Mouse (Mus musculus) retina, embryonic 14.5 days (tissue): ENCODE measurements around the gene Lgr6.

Source experiments
- DNase-seq: peaks from one replicate; pipeline ENCODE4 v3.0.0-alpha.2; 2015; ENCODE audit warnings: low spot score

Lgr6 gene

DNA sequence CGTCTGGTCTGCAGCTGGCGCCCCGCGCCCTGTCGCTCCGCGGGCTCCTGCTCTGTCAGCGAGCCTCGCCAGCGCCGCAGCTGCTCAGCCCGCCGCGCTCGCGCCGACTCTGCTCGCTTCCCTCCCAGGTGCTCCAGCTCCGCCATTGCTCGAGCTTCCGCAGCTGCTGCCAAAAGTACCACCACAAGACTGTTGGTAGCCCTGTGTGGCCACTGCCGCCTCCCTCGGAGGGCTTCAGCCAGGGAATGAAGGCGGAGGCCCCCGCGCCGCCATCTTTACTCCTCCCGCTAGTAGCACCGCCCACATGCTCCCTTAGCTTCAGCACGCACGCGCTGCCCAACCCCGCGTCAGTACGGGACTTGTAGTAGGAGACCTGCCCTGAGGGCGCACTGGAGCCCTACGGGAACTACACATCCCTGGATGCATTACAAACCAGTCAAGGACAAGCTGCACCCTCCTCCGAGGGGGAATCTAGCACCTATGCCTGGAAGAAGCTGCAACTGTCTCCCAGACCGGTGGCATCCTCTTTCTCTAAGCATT is 149.4 kb downstream of the Lgr6 start, which contains the start of gene Ppp1r12b:
Gene Ppp1r12b (minus strand): TSS at position 306 of the 540 bp plus-strand sequence.
- DNase-seq: peak; percentile 96

GRCm38 (mm10) chr1:134955050-134955636 is 149.9 kb downstream of the Lgr6 start:
- peak; percentile 33 for DNase-seq

GRCm38 (mm10) chr1:134949946-134950345 is 155.1 kb downstream of the Lgr6 start:
- no peak for DNase-seq

DNA sequence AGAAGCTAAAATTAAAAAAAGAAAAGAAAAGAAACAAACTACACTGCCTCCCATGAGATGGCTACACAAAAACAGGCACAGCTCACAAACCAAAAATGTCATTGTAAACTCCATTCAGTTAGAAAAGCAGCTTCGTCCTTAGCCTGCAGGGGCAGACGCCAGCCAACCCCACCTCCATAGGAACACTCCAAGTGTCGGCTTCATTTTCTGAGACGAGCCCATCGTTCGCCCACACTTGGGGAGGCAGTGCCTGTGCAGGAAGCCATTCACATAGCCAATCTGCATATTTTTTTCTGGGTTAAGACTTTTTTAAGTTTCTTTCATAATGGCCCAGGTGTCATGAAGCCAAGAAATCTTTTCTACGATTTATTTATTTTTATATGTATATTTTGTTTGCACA is 157.5 kb downstream of the Lgr6 start:
- no peak for DNase-seq

GRCm38 (mm10) chr1:134942898-134943297 is 162.2 kb downstream of the Lgr6 start:
- DNase-seq: no peak

DNA sequence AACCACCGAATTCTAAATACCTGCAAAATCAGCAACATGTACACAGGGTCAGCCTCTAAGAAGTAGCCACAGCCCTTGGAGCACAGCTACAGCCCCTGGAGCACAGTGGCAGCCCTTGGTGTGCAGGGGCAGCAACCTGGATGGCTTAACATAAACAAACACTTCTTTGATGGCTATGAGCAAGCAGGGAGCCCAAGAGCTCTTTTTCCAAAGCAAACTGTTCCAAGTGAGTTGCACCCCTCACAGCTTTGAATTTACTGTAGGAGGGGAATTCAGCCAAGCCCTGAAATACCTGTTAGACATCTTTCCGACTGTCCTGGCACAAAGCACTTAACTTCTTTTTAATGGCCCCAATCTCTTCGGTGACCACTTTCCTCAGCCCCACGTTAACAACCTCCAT is 164.2 kb downstream of the Lgr6 start:
- DNase-seq: no peak

GRCm38 (mm10) chr1:134938233-134938632 is 166.8 kb downstream of the Lgr6 start:
- DNase-seq: no peak

GRCm38 (mm10) chr1:134936335-134936734 is 168.7 kb downstream of the Lgr6 start:
- DNase-seq: no peak
